In the genomic region with DNA sequence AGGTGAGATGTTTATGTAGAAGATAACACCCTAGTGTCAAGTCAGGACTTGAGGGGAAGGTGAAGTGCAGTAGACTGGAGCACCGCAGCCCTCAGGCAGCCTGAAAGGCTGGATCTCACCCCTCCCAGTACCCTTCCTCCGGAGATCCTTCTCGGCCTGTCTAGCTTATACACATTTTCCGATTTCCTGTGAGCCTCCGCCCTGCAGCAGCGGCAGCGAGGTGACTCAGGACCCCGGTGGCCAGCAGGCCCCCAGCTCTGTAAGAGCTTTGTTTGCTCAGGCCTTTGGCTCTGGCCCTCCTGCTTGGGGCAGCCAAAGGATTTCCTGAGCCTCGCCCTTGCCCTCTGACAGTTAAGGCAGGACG, we compare ENCODE assay signal across 8 mouse cellular contexts. TPM values are rescaled to one million over a fixed set of nuclear protein-coding genes. Genes with fewer than 3 reads are reported as not detected.
DNase-seq lines count a peak whose midpoint lies in the region; ATAC-seq and TF ChIP-seq lines count a peak whose summit lies in the region.

No protein-coding gene starts in this region.

- 17% methylated on average over 10 of the region's 10 CpGs for WGBS in forebrain, embryonic 13.5 days
- WGBS in hindbrain, postnatal 0 days: 39% methylated on average over 10 of the region's 10 CpGs
- 8% methylated on average over 10 of the region's 10 CpGs for WGBS in lung, embryonic 15.5 days

- H3K4me3 ChIP-seq in forebrain, embryonic 13.5 days: peak overlapping the region; percentile 51
- no peak overlapping the region; the same call in 1 of the 2 replicates for H3K4me3 ChIP-seq in hindbrain, postnatal 0 days (ENCODE audit: low read length)
- peak overlapping the region; percentile 76 for H3K4me3 ChIP-seq in lung, embryonic 15.5 days

- H3K4me2 ChIP-seq in forebrain, embryonic 13.5 days: peak overlapping the region; percentile 89
- H3K4me2 ChIP-seq in hindbrain, postnatal 0 days (ENCODE audit: low read depth, low read length): peak overlapping the region; percentile 85
- peak overlapping the region; percentile 97 for H3K4me2 ChIP-seq in lung, embryonic 15.5 days

- no peaks in the 10 kb centered on the region for H3K27me3 ChIP-seq in forebrain, embryonic 13.5 days
- no peaks in the 10 kb centered on the region for H3K27me3 ChIP-seq in hindbrain, postnatal 0 days (ENCODE audit: insufficient read depth, low read length)
- no peaks in the 10 kb centered on the region for H3K27me3 ChIP-seq in lung, embryonic 15.5 days

- peaks cover 4% of the 10 kb centered on the region for H3K36me3 ChIP-seq in forebrain, embryonic 13.5 days (ENCODE audit: poor library complexity, severe bottlenecking)
- H3K36me3 ChIP-seq in hindbrain, postnatal 0 days (ENCODE audit: insufficient read depth, low read length): no peaks in the 10 kb centered on the region
- H3K36me3 ChIP-seq in lung, embryonic 15.5 days: peaks cover 4% of the 10 kb centered on the region; the same call in 1 of the 2 replicates

- ATAC-seq in forebrain, embryonic 13.5 days: no peak
- ATAC-seq in hindbrain, postnatal 0 days: peak; percentile 30
- 0 out of 2 replicates have a peak, but pooled peaks have one; percentile 9 for ATAC-seq in lung, embryonic 15.5 days (ENCODE audit: borderline replicate concordance, extremely low read depth, low FRiP score, low TSS enrichment)

- no peak for TF ChIP-seq CTCF in hindbrain, postnatal 0 days (IDR thresholded peaks at IDR 0.05; ENCODE audit: low read depth)

- H3K9me3 ChIP-seq in forebrain, embryonic 13.5 days (replicated peaks): no peaks in the 10 kb centered on the region
- no peaks in the 10 kb centered on the region for H3K9me3 ChIP-seq in hindbrain, postnatal 0 days (ENCODE audit: low read length)
- no peaks in the 10 kb centered on the region for H3K9me3 ChIP-seq in lung, embryonic 15.5 days

- no peak overlapping the region for H3K27ac ChIP-seq in forebrain, embryonic 13.5 days
- H3K27ac ChIP-seq in hindbrain, postnatal 0 days: no peak overlapping the region
- peak overlapping the region; percentile 97 for H3K27ac ChIP-seq in lung, embryonic 15.5 days

- H3K9ac ChIP-seq in forebrain, embryonic 13.5 days: peak overlapping the region; percentile 66; the same call in 1 of the 2 replicates
- H3K9ac ChIP-seq in hindbrain, postnatal 0 days (replicated peaks; ENCODE audit: low read length): no peak overlapping the region
- H3K9ac ChIP-seq in lung, embryonic 15.5 days: peak overlapping the region; percentile 80

- H3K4me1 ChIP-seq in forebrain, embryonic 13.5 days: peaks cover 19% of the 10 kb centered on the region
- no peaks in the 10 kb centered on the region for H3K4me1 ChIP-seq in hindbrain, postnatal 0 days (ENCODE audit: insufficient read depth, low read length)
- H3K4me1 ChIP-seq in lung, embryonic 15.5 days: peaks cover 17% of the 10 kb centered on the region

- peak; percentile 21 to 35 for DNase-seq in adrenal gland, postnatal 36 days
- DNase-seq in adrenal gland, adult (ENCODE audit: inconsistent age in 2 of 2, low spot score in 1 of 2): no peak
- no peak for DNase-seq in hindbrain, postnatal 0 days (ENCODE audit: low spot score)
- DNase-seq in frontal cortex, postnatal 10 days (ENCODE audit: low spot score in 2 of 2): no peak
- no peak for DNase-seq in left cerebral cortex, adult 18-20 months (ENCODE audit: low spot score in 2 of 2)
- no peak for DNase-seq in cerebellum, postnatal 10 days

RNA-seq across cellular contexts. Expression of a gene that starts 0.8 kb away (rescaled TPM):
- 1 to 10 TPM; 5.5 to 6.3 TPM for total RNA-seq in adrenal gland, postnatal 36 days (2021)
- 5.7 and 6.7 TPM in 2 replicates for polyA plus RNA-seq in forebrain, embryonic 13.5 days (2015; fragmentation: Nextera tagmentation; extraction: Ambion mirVana)
- 1.2 and 4.5 TPM in 2 replicates for total RNA-seq in hindbrain, postnatal 0 days (2014; rRNA removed)
- polyA plus RNA-seq in hindbrain, postnatal 0 days (2015; fragmentation: Nextera tagmentation; extraction: Ambion mirVana): 0.99 and 1.0 TPM in 2 replicates
- 13.2 and 14.7 TPM in 2 replicates for polyA plus RNA-seq in lung, embryonic 15.5 days (2015; fragmentation: Nextera tagmentation; extraction: Ambion mirVana)
- 1 to 10 TPM; 3.8 TPM for total RNA-seq in left cerebral cortex, adult 18-20 months (2021)

RNA-seq across cellular contexts. Expression of a gene that starts 15.1 kb away (rescaled TPM):
- total RNA-seq in adrenal gland, postnatal 36 days (2021): 10 to 100 TPM; 16.2 to 25.8 TPM
- 21.0 and 21.2 TPM in 2 replicates for polyA plus RNA-seq in forebrain, embryonic 13.5 days (2015; fragmentation: Nextera tagmentation; extraction: Ambion mirVana)
- total RNA-seq in hindbrain, postnatal 0 days (2014; rRNA removed): 25.4 and 35.0 TPM in 2 replicates
- 30.2 and 32.2 TPM in 2 replicates for polyA plus RNA-seq in hindbrain, postnatal 0 days (2015; fragmentation: Nextera tagmentation; extraction: Ambion mirVana)
- polyA plus RNA-seq in lung, embryonic 15.5 days (2015; fragmentation: Nextera tagmentation; extraction: Ambion mirVana): 31.4 and 32.5 TPM in 2 replicates
- 1 to 10 TPM; 6.1 to 6.7 TPM for total RNA-seq in left cerebral cortex, adult 18-20 months (2021)

RNA-seq across cellular contexts. Expression of a gene that starts 21.2 kb away (rescaled TPM):
- 100 to 1,000 TPM; 255 to 277 TPM for total RNA-seq in adrenal gland, postnatal 36 days (2021)
- 587 and 610 TPM in 2 replicates for polyA plus RNA-seq in forebrain, embryonic 13.5 days (2015; fragmentation: Nextera tagmentation; extraction: Ambion mirVana)
- 149 and 188 TPM in 2 replicates for total RNA-seq in hindbrain, postnatal 0 days (2014; rRNA removed)
- polyA plus RNA-seq in hindbrain, postnatal 0 days (2015; fragmentation: Nextera tagmentation; extraction: Ambion mirVana): 332 and 334 TPM in 2 replicates
- polyA plus RNA-seq in lung, embryonic 15.5 days (2015; fragmentation: Nextera tagmentation; extraction: Ambion mirVana): 449 and 465 TPM in 2 replicates
- 100 to 1,000 TPM; 191 to 199 TPM for total RNA-seq in left cerebral cortex, adult 18-20 months (2021)

RNA-seq across cellular contexts. Expression of a gene that starts 29.6 kb away (rescaled TPM):
- total RNA-seq in adrenal gland, postnatal 36 days (2021): 10 to 100 TPM; 15.8 to 20.9 TPM
- 50.8 and 57.2 TPM in 2 replicates for polyA plus RNA-seq in forebrain, embryonic 13.5 days (2015; fragmentation: Nextera tagmentation; extraction: Ambion mirVana)
- total RNA-seq in hindbrain, postnatal 0 days (2014; rRNA removed): 87.4 and 87.7 TPM in 2 replicates
- polyA plus RNA-seq in hindbrain, postnatal 0 days (2015; fragmentation: Nextera tagmentation; extraction: Ambion mirVana): 64.5 and 66.5 TPM in 2 replicates
- 34.0 and 34.5 TPM in 2 replicates for polyA plus RNA-seq in lung, embryonic 15.5 days (2015; fragmentation: Nextera tagmentation; extraction: Ambion mirVana)
- total RNA-seq in left cerebral cortex, adult 18-20 months (2021): 10 to 100 TPM; 39.5 to 45.2 TPM

RNA-seq across cellular contexts. Expression of a gene that starts 46.1 kb away (rescaled TPM):
- 10 to 100 TPM; 32.0 to 40.7 TPM for total RNA-seq in adrenal gland, postnatal 36 days (2021)
- polyA plus RNA-seq in forebrain, embryonic 13.5 days (2015; fragmentation: Nextera tagmentation; extraction: Ambion mirVana): 10.5 and 10.9 TPM in 2 replicates
- 77.6 and 99.2 TPM in 2 replicates for total RNA-seq in hindbrain, postnatal 0 days (2014; rRNA removed)
- polyA plus RNA-seq in hindbrain, postnatal 0 days (2015; fragmentation: Nextera tagmentation; extraction: Ambion mirVana): 14.0 and 14.6 TPM in 2 replicates
- polyA plus RNA-seq in lung, embryonic 15.5 days (2015; fragmentation: Nextera tagmentation; extraction: Ambion mirVana): 6.5 and 8.1 TPM in 2 replicates
- 100 to 1,000 TPM; 146 to 156 TPM for total RNA-seq in left cerebral cortex, adult 18-20 months (2021)

Comparison
In these comparisons a context has a peak if more than half of its experiments do, and no peak if none do; other contexts are left out.
1. DNase-seq: peak in adrenal gland, postnatal 36 days (2 of 2); none in adrenal gland, adult (0 of 2), hindbrain, postnatal 0 days (single experiment), frontal cortex, postnatal 10 days (0 of 2), left cerebral cortex, adult 18-20 months (0 of 2) and cerebellum, postnatal 10 days (0 of 2).
2. Peak in every context shown above with its lines, with median percentiles within 50 percentile points of each other: H3K4me2 ChIP-seq.